Mouse (Mus musculus): ENCODE results near the gene Slc4a10.

The Slc4a10 gene

GRCm38 (mm10) chr2:62278779-62279178, 232.5 kb downstream of the Slc4a10 start:
- no peak for DNase-seq (ENCODE audit: low read depth)

GRCm38 (mm10) chr2:62279777-62280176, 233.5 kb downstream of the Slc4a10 start:
- no peak for DNase-seq (ENCODE audit: low read depth)

- DNase-seq (ENCODE audit: low read depth) = no peak
Observed at GRCm38 (mm10) chr2:62285026-62285425, 238.8 kb downstream of the Slc4a10 start.

- DNase-seq (ENCODE audit: low read depth) = peak; percentile 24
Observed at GRCm38 (mm10) chr2:62285847-62286246, 239.6 kb downstream of the Slc4a10 start.

- DNase-seq (ENCODE audit: low read depth) = no peak
Observed at GRCm38 (mm10) chr2:62287532-62287931, 241.3 kb downstream of the Slc4a10 start.

- peak; percentile 63 for DNase-seq (ENCODE audit: low read depth)
Observed at GRCm38 (mm10) chr2:62293846-62294245, 247.6 kb downstream of the Slc4a10 start.

- no peak for DNase-seq (ENCODE audit: low read depth)
Observed at GRCm38 (mm10) chr2:62301716-62302115, 255.5 kb downstream of the Slc4a10 start.

- no peak for DNase-seq (ENCODE audit: low read depth)
Observed at GRCm38 (mm10) chr2:62306978-62307377, 260.7 kb downstream of the Slc4a10 start.

GRCm38 (mm10) chr2:62307477-62307876, 261.2 kb downstream of the Slc4a10 start:
- DNase-seq (ENCODE audit: low read depth) = no peak

GRCm38 (mm10) chr2:62316930-62317329, 270.7 kb downstream of the Slc4a10 start:
- no peak for DNase-seq (ENCODE audit: low read depth)

- no peak for DNase-seq (ENCODE audit: low read depth)
Observed at GRCm38 (mm10) chr2:62319489-62319888, 273.2 kb downstream of the Slc4a10 start.

- no peak for DNase-seq (ENCODE audit: low read depth)
Observed at GRCm38 (mm10) chr2:62323078-62323637, 276.9 kb downstream of the Slc4a10 start.

- DNase-seq (ENCODE audit: low read depth) = no peak
Observed at GRCm38 (mm10) chr2:62325388-62325787, 279.1 kb downstream of the Slc4a10 start.

GRCm38 (mm10) chr2:62331913-62332312, 285.7 kb downstream of the Slc4a10 start:
- DNase-seq (ENCODE audit: low read depth) = peak; percentile 44

- DNase-seq (ENCODE audit: low read depth) = no peak
Observed at GRCm38 (mm10) chr2:62332465-62332864, 286.2 kb downstream of the Slc4a10 start.

GRCm38 (mm10) chr2:62334397-62335243, 288.4 kb downstream of the Slc4a10 start:
- no peak for DNase-seq (ENCODE audit: low read depth)

GRCm38 (mm10) chr2:62337086-62337485, 290.8 kb downstream of the Slc4a10 start:
- no peak for DNase-seq (ENCODE audit: low read depth)

- no peak for DNase-seq (ENCODE audit: low read depth)
Observed at GRCm38 (mm10) chr2:62339222-62339944, 293.1 kb downstream of the Slc4a10 start.

GRCm38 (mm10) chr2:62341061-62341733, 294.9 kb downstream of the Slc4a10 start:
- no peak for DNase-seq (ENCODE audit: low read depth)

GRCm38 (mm10) chr2:62341734-62342128, 295.5 kb downstream of the Slc4a10 start:
- DNase-seq (ENCODE audit: low read depth) = no peak

- DNase-seq (ENCODE audit: low read depth) = no peak
Observed at GRCm38 (mm10) chr2:62344367-62344766, 298.1 kb downstream of the Slc4a10 start.

GRCm38 (mm10) chr2:62346771-62347170, 300.5 kb downstream of the Slc4a10 start:
- peak; percentile 23 for DNase-seq (ENCODE audit: low read depth)

Data from naive thymus-derived CD4-positive, alpha-beta T cell, adult 2 months (primary cell).